Mouse (Mus musculus) erythroblast, embryonic 14.5 days (primary cell): ENCODE data around the gene Hecw2.

Experiments
- GATA1 ChIP-seq: IDR thresholded peaks from 2 replicates; pipeline ENCODE4 v1.6.1; 2012; ENCODE audit warnings: low read length, inconsistent platforms, mixed read lengths
- TAL1 ChIP-seq: IDR thresholded peaks from 3 replicates; pipeline ENCODE4 v1.6.1; 2012; ENCODE audit warnings: low read length, inconsistent platforms, mixed read lengths

- TF ChIP-seq GATA1 (no peak), TAL1 (no peak)
Measured at GRCm38 (mm10) chr1:54079708-54080107, 115.3 kb downstream of the Hecw2 start.
